Mouse (Mus musculus) liver, postnatal 0 days (tissue): ENCODE data around the gene Ntpcr.

Source experiments
- CTCF ChIP-seq: sonication (generic); IDR thresholded peaks from 2 replicates; pipeline ENCODE4 v1.5.1; 2016; ENCODE audit warnings: antibody characterized with exemption, low read depth
- EP300 ChIP-seq: IDR thresholded peaks from 2 replicates; pipeline ENCODE4 v1.6.1; 2016; ENCODE audit warnings: antibody characterized with exemption, low read depth, mild to moderate bottlenecking

- TF ChIP-seq CTCF = no peak
- no peak for TF ChIP-seq EP300
Observed at GRCm38 (mm10) chr8:125726986-125727385, 2.8 kb upstream of the Ntpcr start.
